Mouse (Mus musculus): ENCODE results near the gene Csde1. TPM values are rescaled to one million over a fixed set of nuclear protein-coding genes. Genes with fewer than 3 reads are reported as not detected.
A peak's percentile ranks its signal among the peaks of the same experiment; 100 is the strongest.

Gene Csde1
- total and polyA plus RNA-seq, 3 experiments = 196 to 249 (median 210) TPM

DNA sequence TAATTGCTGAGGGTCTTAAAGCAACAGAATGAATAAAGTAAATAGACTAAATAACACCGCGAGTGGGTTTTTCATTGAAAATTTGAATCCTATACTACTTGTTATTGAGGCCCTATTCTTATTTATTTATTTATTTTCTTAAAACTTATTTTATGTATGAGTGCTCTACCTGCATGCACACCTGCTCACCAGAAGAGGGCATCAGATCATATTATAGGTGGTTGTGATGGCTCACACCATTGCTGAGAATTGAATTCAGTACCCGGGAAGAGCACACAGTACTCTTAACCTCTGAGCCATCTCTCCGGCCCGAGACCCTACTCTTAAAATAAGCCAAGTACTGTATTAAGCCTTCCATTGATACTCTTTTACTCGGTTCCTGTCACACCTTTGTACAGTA lies 79.4 kb downstream of the Csde1 start:
- DNase-seq (ENCODE audit: extremely low read depth) = peak; percentile 8
- H3K4me1 ChIP-seq (ENCODE audit: control insufficient read depth in 1 of 2, insufficient read depth in 2 of 2) = peaks cover 0 to 7% of the 10 kb centered on the region in 2 experiments; a peak in 2 of 4 replicates

DNA sequence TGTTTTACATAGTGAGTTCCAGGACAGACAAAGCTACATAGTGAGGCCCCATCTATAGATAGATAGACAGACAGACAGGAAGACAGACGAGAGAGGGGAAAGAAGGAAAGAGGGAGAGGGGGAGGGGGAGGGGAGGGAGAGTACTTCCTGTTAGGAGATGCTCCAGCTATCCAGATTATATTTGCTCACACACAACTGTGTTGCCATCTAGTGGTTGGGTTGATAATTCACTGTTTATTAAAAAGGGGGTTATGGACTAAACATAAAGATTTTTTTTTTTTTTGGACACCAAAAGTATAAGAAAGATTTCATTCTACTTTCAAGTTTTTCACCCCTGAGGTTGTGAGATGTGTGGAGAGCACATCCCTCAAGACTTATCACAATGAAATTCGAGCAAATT lies 80.5 kb downstream of the Csde1 start:
- in situ Hi-C loops (cut with MboI; ENCODE audit: low pct_ligation_motif_present, low pct_unique_long_range_greater_than_20kb, low sequenced_read_pairs) = loop anchor here (10.0 kb wide), 1 partner anchor 64 kb away; no protein-coding TSS in a partner anchor
- Histone ChIP-seq H3K27me3 (replicated peaks) (peaks cover 5% of the 10 kb centered on the region), H3K9me3 (replicated peaks; ENCODE audit: low read length) (no peaks in the 10 kb centered on the region), H3K4me3 (replicated peaks in 1 of 3; ENCODE audit: low read depth in 2 of 3, low read length in 2 of 3, poor library complexity in 1 of 3) (no peak overlapping the region), H3K36me3 (replicated peaks in 1 of 2; ENCODE audit: control insufficient read depth in 1 of 2, insufficient read depth in 1 of 2, low read length in 1 of 2) (no peaks in the 10 kb centered on the region), H3K4me2 (ENCODE audit: insufficient read depth, low read depth, poor library complexity, severe bottlenecking) (peak overlapping the region; percentile 96), H3K9ac (ENCODE audit: insufficient read depth, low read depth) (no peak overlapping the region), H3K79me2 (replicated peaks; ENCODE audit: control insufficient read depth, extremely low read depth, insufficient read depth, poor library complexity, severe bottlenecking) (no peaks in the 10 kb centered on the region), H3K27ac (ENCODE audit: insufficient read depth, low read depth) (no peak overlapping the region), H3K4me1 (ENCODE audit: control insufficient read depth in 1 of 2, insufficient read depth in 2 of 2) (peaks cover 0 to 7% of the 10 kb centered on the region in 2 experiments; a peak in 2 of 4 replicates)
- dilution Hi-C loops (cut with MboI; ENCODE audit: extremely low pct_ligation_motif_present, extremely low pct_unique_long_range_greater_than_20kb, low sequenced_read_pairs) = no loop called here
- peak; percentile 29 for DNase-seq (ENCODE audit: extremely low read depth)
- TF ChIP-seq RAD21 (IDR thresholded peaks at IDR 0.05; ENCODE audit: low read depth, low read length) (peak; percentile 31), MYC (IDR thresholded peaks at IDR 0.05; ENCODE audit: low read depth, low read length) (no peak), BHLHE40 (IDR thresholded peaks at IDR 0.05; ENCODE audit: low read depth, low read length) (no peak), EP300 (IDR thresholded peaks at IDR 0.05; ENCODE audit: low read length) (no peak), ZNF384 (IDR thresholded peaks at IDR 0.05; ENCODE audit: low read depth, low read length) (no peak), CHD1 (IDR thresholded peaks at IDR 0.05; ENCODE audit: low read depth, low read length) (no peak), RCOR1 (conservative IDR thresholded peaks at IDR 0.05; ENCODE audit: low read depth, low read length) (no peak), ZMIZ1 (IDR thresholded peaks at IDR 0.05; ENCODE audit: low read depth, low read length) (no peak), CTCF (conservative IDR thresholded peaks at IDR 0.05 in 1 of 2, IDR thresholded peaks at IDR 0.05 in 1 of 2; ENCODE audit: low read depth in 2 of 2, low read length in 2 of 2) (peak in 1 of 2 experiments; percentile 43; a peak in 1 of 4 replicates), KAT2A (IDR thresholded peaks at IDR 0.05; ENCODE audit: insufficient replicate concordance, low read length) (no peak), E2F4 (IDR thresholded peaks at IDR 0.05; ENCODE audit: insufficient replicate concordance, low read depth, low read length) (no peak), PAX5 (IDR thresholded peaks at IDR 0.05; ENCODE audit: low read length) (no peak), CHD2 (IDR thresholded peaks at IDR 0.05; ENCODE audit: low read length) (no peak), POLR2A (IDR thresholded peaks at IDR 0.05; ENCODE audit: low read depth, low read length) (no peak), JUN (IDR thresholded peaks at IDR 0.05; ENCODE audit: insufficient read depth, low read depth, low read length) (no peak), MAZ (IDR thresholded peaks at IDR 0.05; ENCODE audit: low read depth, low read length) (no peak), IRF4 (IDR thresholded peaks at IDR 0.05; ENCODE audit: low read depth, low read length) (no peak)

More for the DNA sequence above, 79.4 kb downstream of the Csde1 start:
- no peak overlapping the region for H3K9ac ChIP-seq (ENCODE audit: insufficient read depth, low read depth)
- H3K27me3 ChIP-seq (replicated peaks) = peaks cover 5% of the 10 kb centered on the region
- H3K79me2 ChIP-seq (replicated peaks; ENCODE audit: control insufficient read depth, extremely low read depth, insufficient read depth, poor library complexity, severe bottlenecking) = no peaks in the 10 kb centered on the region
- dilution Hi-C loops (cut with MboI; ENCODE audit: extremely low pct_ligation_motif_present, extremely low pct_unique_long_range_greater_than_20kb, low sequenced_read_pairs) (no loop called here), in situ Hi-C loops (cut with MboI; ENCODE audit: low pct_ligation_motif_present, low pct_unique_long_range_greater_than_20kb, low sequenced_read_pairs) (loop anchor here (10.0 kb wide), 1 partner anchor 65 kb away; no protein-coding TSS in a partner anchor)
- no peaks in the 10 kb centered on the region for H3K36me3 ChIP-seq (replicated peaks in 1 of 2; ENCODE audit: control insufficient read depth in 1 of 2, insufficient read depth in 1 of 2, low read length in 1 of 2)
- peak; percentile 7 to 64; a peak in 2 of 4 replicates for TF ChIP-seq CTCF (conservative IDR thresholded peaks at IDR 0.05 in 1 of 2, IDR thresholded peaks at IDR 0.05 in 1 of 2; ENCODE audit: low read depth in 2 of 2, low read length in 2 of 2)
- TF ChIP-seq SMC3 (IDR thresholded peaks at IDR 0.05; ENCODE audit: low read depth, low read length) = peak; percentile 43
- peak; percentile 32 for TF ChIP-seq RAD21 (IDR thresholded peaks at IDR 0.05; ENCODE audit: low read depth, low read length)
- TF ChIP-seq MAZ (IDR thresholded peaks at IDR 0.05; ENCODE audit: low read depth, low read length) = no peak
- no peak overlapping the region for H3K4me2 ChIP-seq (ENCODE audit: insufficient read depth, low read depth, poor library complexity, severe bottlenecking)
- H3K9me3 ChIP-seq (replicated peaks; ENCODE audit: low read length) = no peaks in the 10 kb centered on the region
- no peak overlapping the region for H3K4me3 ChIP-seq (replicated peaks in 1 of 3; ENCODE audit: low read depth in 2 of 3, low read length in 2 of 3, poor library complexity in 1 of 3)
- H3K27ac ChIP-seq (ENCODE audit: insufficient read depth, low read depth) = no peak overlapping the region
